In genomic region chr17:56162231-56162774, GRCm38 (mm10) we compare ENCODE assay signal across 8 mouse cellular contexts. TPM values are rescaled to one million over a fixed set of nuclear protein-coding genes. Genes with fewer than 3 reads are reported as not detected.
DNase-seq lines count a peak whose midpoint lies in the region; ATAC-seq lines count a peak whose summit lies in the region.

Gene Tnfaip8l1 (plus strand): TSS chr17:56162477.

- H3K4me3 ChIP-seq in hindbrain, embryonic 11.5 days (ENCODE audit: low read depth, low read length), result peak within 1 kb of the TSS; percentile 40

- no peaks in the 10 kb centered on the region for H3K36me3 ChIP-seq in hindbrain, embryonic 11.5 days (ENCODE audit: control insufficient read depth, insufficient read depth, low read length)

- peak; percentile 95 for ATAC-seq in hindbrain, embryonic 11.5 days (ENCODE audit: low FRiP score)

- H3K4me1 ChIP-seq in hindbrain, embryonic 11.5 days (replicated peaks; ENCODE audit: control insufficient read depth, insufficient read depth, low read length), result peaks cover 7% of the 10 kb centered on the region; the same call in 1 of the 2 replicates

- WGBS in hindbrain, embryonic 11.5 days, result 1% methylated on average over 30 of the region's 30 CpGs

- H3K27me3 ChIP-seq in hindbrain, embryonic 11.5 days (ENCODE audit: control insufficient read depth, insufficient read depth, low read length), result peaks cover 6% of the 10 kb centered on the region

- no peak within 1 kb of the TSS for H3K27ac ChIP-seq in hindbrain, embryonic 11.5 days (ENCODE audit: low read depth, low read length)

- H3K9ac ChIP-seq in hindbrain, embryonic 11.5 days (ENCODE audit: low read depth, low read length), result peak within 1 kb of the TSS; percentile 56

- H3K9me3 ChIP-seq in hindbrain, embryonic 11.5 days (ENCODE audit: control insufficient read depth, low read length), result no peaks in the 10 kb centered on the region

- peak; percentile 97 for DNase-seq in Muller cell, postnatal 12 days (ENCODE audit: inconsistent ontology term)
- DNase-seq in cerebellum, adult 9-11 months, result peak; percentile 95
- DNase-seq in frontal cortex, adult 2 months (ENCODE audit: extremely low spot score in 1 of 2, low spot score in 1 of 2), result peak; percentile 93 to 97
- DNase-seq in hindbrain, embryonic 11.5 days (ENCODE audit: low spot score), result peak; percentile 91
- DNase-seq in layer of hippocampus, postnatal 10 days (ENCODE audit: low spot score in 2 of 2), result peak; percentile 93 to 95
- peak; percentile 98 for DNase-seq in lung, postnatal 10 days
- DNase-seq in ovary, postnatal 36 days (ENCODE audit: low spot score), result peak; percentile 93
- peak; percentile 93 for DNase-seq in thymus, postnatal 25 days

- H3K4me2 ChIP-seq in hindbrain, embryonic 11.5 days (replicated peaks; ENCODE audit: low read depth, low read length), result peak within 1 kb of the TSS; percentile 49

RNA-seq across cellular contexts. Expression of gene Tnfaip8l1, which starts in this region (rescaled TPM):
- 6.6 TPM in 2 replicates for polyA plus RNA-seq in frontal cortex, adult 2 months (2012; rRNA removed)
- polyA plus RNA-seq in hindbrain, embryonic 11.5 days (2014; fragmentation: Nextera tagmentation; extraction: Ambion mirVana), result 8.5 and 9.9 TPM in 2 replicates
- 1 to 10 TPM; 7.0 to 7.2 TPM for total RNA-seq in layer of hippocampus, postnatal 10 days (2021)
